Mouse (Mus musculus): ENCODE measurements around the gene Nsun4. TPM values are rescaled to one million over a fixed set of nuclear protein-coding genes. Genes with fewer than 3 reads are reported as not detected.

Gene Nsun4
- polyA plus RNA-seq, 1 experiment from 2014 or later: 10.4 TPM

GRCm38 (mm10) chr4:116074861-116075620, 21.4 kb upstream of the Nsun4 start, which contains the start of the genes Uqcrh and Lrrc41:
Gene Uqcrh (minus strand): TSS chr4:116075071.
Gene Lrrc41 (plus strand): TSS chr4:116075269.
- ATAC-seq (ENCODE audit: low FRiP score): peak; percentile 95
- Histone ChIP-seq H3K4me2 (replicated peaks) (peak within 1 kb of the TSS; percentile 95), H3K9me3 (ENCODE audit: control insufficient read depth, low read length) (no peaks in the 10 kb centered on the region), H3K27me3 (ENCODE audit: control insufficient read depth, insufficient read depth, low read length) (no peaks in the 10 kb centered on the region), H3K36me3 (replicated peaks; ENCODE audit: control insufficient read depth, insufficient read depth) (peaks cover 15% of the 10 kb centered on the region), H3K9ac (peak within 1 kb of the TSS; percentile 98), H3K27ac (peak within 1 kb of the TSS; percentile 93), H3K4me3 (replicated peaks; ENCODE audit: low read length) (peak within 1 kb of the TSS; percentile 94), H3K4me1 (replicated peaks; ENCODE audit: control insufficient read depth, insufficient read depth, low read length) (peaks cover 32% of the 10 kb centered on the region)
- DNase-seq (ENCODE audit: low spot score): peak; percentile 96
- WGBS: under 1% methylated on average over 55 of the region's 55 CpGs

GRCm38 (mm10) chr4:116074145-116074675, 20.5 kb upstream of the Nsun4 start:
- Histone ChIP-seq H3K27ac (no peak overlapping the region), H3K36me3 (replicated peaks; ENCODE audit: control insufficient read depth, insufficient read depth) (peaks cover 17% of the 10 kb centered on the region), H3K4me1 (replicated peaks; ENCODE audit: control insufficient read depth, insufficient read depth, low read length) (peaks cover 32% of the 10 kb centered on the region), H3K4me2 (replicated peaks) (peak overlapping the region; percentile 95), H3K9me3 (ENCODE audit: control insufficient read depth, low read length) (no peaks in the 10 kb centered on the region), H3K4me3 (replicated peaks; ENCODE audit: low read length) (peak overlapping the region; percentile 94), H3K27me3 (ENCODE audit: control insufficient read depth, insufficient read depth, low read length) (no peaks in the 10 kb centered on the region), H3K9ac (peak overlapping the region; percentile 98)
- ATAC-seq (ENCODE audit: low FRiP score) (no peak), DNase-seq (ENCODE audit: low spot score) (peak; percentile 50)
- 1% methylated on average over 8 of the region's 8 CpGs for WGBS

GRCm38 (mm10) chr4:116073146-116073545, 19.5 kb upstream of the Nsun4 start:
- H3K27ac ChIP-seq: no peak overlapping the region
- WGBS: 65% methylated on average over 4 of the region's 4 CpGs
- H3K4me3 ChIP-seq (replicated peaks; ENCODE audit: low read length): peak overlapping the region; percentile 94; the same call in 1 of the 2 replicates
- peaks cover 32% of the 10 kb centered on the region for H3K4me1 ChIP-seq (replicated peaks; ENCODE audit: control insufficient read depth, insufficient read depth, low read length)
- 0 out of 2 replicates have a peak overlapping the region, but pooled peaks have one; percentile 95 for H3K4me2 ChIP-seq (replicated peaks)
- no peak for ATAC-seq (ENCODE audit: low FRiP score)
- H3K9ac ChIP-seq: no peak overlapping the region
- H3K27me3 ChIP-seq (ENCODE audit: control insufficient read depth, insufficient read depth, low read length): no peaks in the 10 kb centered on the region
- DNase-seq (ENCODE audit: low spot score): no peak
- H3K9me3 ChIP-seq (ENCODE audit: control insufficient read depth, low read length): no peaks in the 10 kb centered on the region
- peaks cover 26% of the 10 kb centered on the region for H3K36me3 ChIP-seq (replicated peaks; ENCODE audit: control insufficient read depth, insufficient read depth)

- Histone ChIP-seq H3K27ac (no peak overlapping the region), H3K9me3 (ENCODE audit: control insufficient read depth, low read length) (no peaks in the 10 kb centered on the region), H3K4me1 (replicated peaks; ENCODE audit: control insufficient read depth, insufficient read depth, low read length) (peaks cover 19% of the 10 kb centered on the region), H3K4me2 (replicated peaks) (no peak overlapping the region), H3K4me3 (replicated peaks; ENCODE audit: low read length) (no peak overlapping the region), H3K9ac (no peak overlapping the region), H3K27me3 (ENCODE audit: control insufficient read depth, insufficient read depth, low read length) (no peaks in the 10 kb centered on the region), H3K36me3 (replicated peaks; ENCODE audit: control insufficient read depth, insufficient read depth) (peaks cover 48% of the 10 kb centered on the region)
- DNase-seq (ENCODE audit: low spot score): no peak
- 94% methylated on average over 6 of the region's 6 CpGs for WGBS
- ATAC-seq (ENCODE audit: low FRiP score): no peak
Observed at GRCm38 (mm10) chr4:116070116-116070515, 16.4 kb upstream of the Nsun4 start.

- Histone ChIP-seq H3K4me3 (replicated peaks; ENCODE audit: low read length) (no peak overlapping the region), H3K27ac (no peak overlapping the region), H3K27me3 (ENCODE audit: control insufficient read depth, insufficient read depth, low read length) (no peaks in the 10 kb centered on the region), H3K36me3 (replicated peaks; ENCODE audit: control insufficient read depth, insufficient read depth) (peaks cover 30% of the 10 kb centered on the region), H3K9ac (no peak overlapping the region), H3K4me1 (replicated peaks; ENCODE audit: control insufficient read depth, insufficient read depth, low read length) (no peaks in the 10 kb centered on the region), H3K4me2 (replicated peaks) (no peak overlapping the region), H3K9me3 (ENCODE audit: control insufficient read depth, low read length) (no peaks in the 10 kb centered on the region)
- DNase-seq (ENCODE audit: low spot score) (no peak), ATAC-seq (ENCODE audit: low FRiP score) (no peak)
- 52% methylated on average over 1 of the region's 1 CpGs for WGBS
Observed at GRCm38 (mm10) chr4:116063855-116064254, 10.2 kb upstream of the Nsun4 start.

GRCm38 (mm10) chr4:116059012-116059726, 5.5 kb upstream of the Nsun4 start:
- H3K27ac ChIP-seq: no peak overlapping the region
- DNase-seq (ENCODE audit: low spot score) (no peak), ATAC-seq (ENCODE audit: low FRiP score) (no peak)
- no peaks in the 10 kb centered on the region for H3K9me3 ChIP-seq (ENCODE audit: control insufficient read depth, low read length)
- H3K4me3 ChIP-seq (replicated peaks; ENCODE audit: low read length): no peak overlapping the region
- 86% methylated on average over 5 of the region's 5 CpGs for WGBS
- H3K36me3 ChIP-seq (replicated peaks; ENCODE audit: control insufficient read depth, insufficient read depth): no peaks in the 10 kb centered on the region
- no peak overlapping the region for H3K4me2 ChIP-seq (replicated peaks)
- peaks cover 5% of the 10 kb centered on the region; the same call in 1 of the 2 replicates for H3K4me1 ChIP-seq (replicated peaks; ENCODE audit: control insufficient read depth, insufficient read depth, low read length)
- H3K27me3 ChIP-seq (ENCODE audit: control insufficient read depth, insufficient read depth, low read length): no peaks in the 10 kb centered on the region
- H3K9ac ChIP-seq: no peak overlapping the region

GRCm38 (mm10) chr4:116057559-116057958, 3.9 kb upstream of the Nsun4 start:
- ATAC-seq (ENCODE audit: low FRiP score) (no peak), DNase-seq (ENCODE audit: low spot score) (no peak)
- Histone ChIP-seq H3K36me3 (replicated peaks; ENCODE audit: control insufficient read depth, insufficient read depth) (no peaks in the 10 kb centered on the region), H3K27ac (no peak overlapping the region), H3K4me2 (replicated peaks) (no peak overlapping the region), H3K9me3 (ENCODE audit: control insufficient read depth, low read length) (no peaks in the 10 kb centered on the region), H3K4me3 (replicated peaks; ENCODE audit: low read length) (no peak overlapping the region), H3K4me1 (replicated peaks; ENCODE audit: control insufficient read depth, insufficient read depth, low read length) (peaks cover 13% of the 10 kb centered on the region), H3K27me3 (ENCODE audit: control insufficient read depth, insufficient read depth, low read length) (no peaks in the 10 kb centered on the region), H3K9ac (no peak overlapping the region)
- WGBS: 7% methylated on average over 1 of the region's 1 CpGs

GRCm38 (mm10) chr4:116052526-116053293, 966 bp downstream of the Nsun4 start:
- WGBS: 8% methylated on average over 21 of the region's 22 CpGs

More at GRCm38 (mm10) chr4:116052526-116053293, 966 bp downstream of the Nsun4 start:
- Histone ChIP-seq H3K9me3 (ENCODE audit: control insufficient read depth, low read length) (no peaks in the 10 kb centered on the region), H3K27ac (peak overlapping the region; percentile 90), H3K27me3 (ENCODE audit: control insufficient read depth, insufficient read depth, low read length) (no peaks in the 10 kb centered on the region), H3K36me3 (replicated peaks; ENCODE audit: control insufficient read depth, insufficient read depth) (no peaks in the 10 kb centered on the region), H3K9ac (peak overlapping the region; percentile 66), H3K4me1 (replicated peaks; ENCODE audit: control insufficient read depth, insufficient read depth, low read length) (peaks cover 13% of the 10 kb centered on the region), H3K4me3 (replicated peaks; ENCODE audit: low read length) (peak overlapping the region; percentile 60), H3K4me2 (replicated peaks) (peak overlapping the region; percentile 72)
- peak; percentile 44 for ATAC-seq (ENCODE audit: low FRiP score)
- peak; percentile 38 for DNase-seq (ENCODE audit: low spot score)

All from hindbrain, embryonic 14.5 days (tissue).